Mouse (Mus musculus) limb, embryonic 12.5 days (tissue): ENCODE results near the gene Dcun1d1. TPM values are rescaled to one million over a fixed set of nuclear protein-coding genes. Genes with fewer than 3 reads are reported as not detected.

Experiments
- ATAC-seq: fragments of 200-750 bp; cut with Nextera tagmentation; 2 replicates; pipeline ENCODE4 v1.8.0; 2017; ENCODE audit warnings: low read depth, moderate TSS enrichment; ENCODE audit not compliant: insufficient number of reproducible peaks, insufficient read depth, low FRiP score, low TSS enrichment
- H3K27ac ChIP-seq: fragments of 300-500 bp; sonication (generic); 2 replicates; pipeline ENCODE4 v1.5.1; 2016; ENCODE audit warnings: mild to moderate bottlenecking, moderate library complexity
- H3K27me3 ChIP-seq: fragments of 300-500 bp; sonication (generic); 2 replicates; pipeline ENCODE4 v1.6.1; 2016; ENCODE audit warnings: mild to moderate bottlenecking, moderate library complexity
- H3K36me3 ChIP-seq: fragments of 300-500 bp; sonication (generic); 2 replicates; pipeline ENCODE4 v1.6.1; 2016; ENCODE audit warnings: mild to moderate bottlenecking, moderate library complexity
- H3K4me1 ChIP-seq: fragments of 300-500 bp; sonication (generic); replicated peaks from 2 replicates; pipeline ENCODE4 v1.6.1; 2016
- H3K4me2 ChIP-seq: fragments of 300-500 bp; sonication (generic); 2 replicates; pipeline ENCODE4 v1.6.1; 2016; ENCODE audit warnings: mild to moderate bottlenecking, moderate library complexity
- H3K4me3 ChIP-seq: fragments of 300-500 bp; sonication (generic); replicated peaks from 2 replicates; pipeline ENCODE4 v1.5.1; 2016; ENCODE audit warnings: mild to moderate bottlenecking
- H3K9ac ChIP-seq: fragments of 300-500 bp; sonication (generic); replicated peaks from 2 replicates; pipeline ENCODE4 v1.6.1; 2016; ENCODE audit warnings: mild to moderate bottlenecking, moderate library complexity
- H3K9me3 ChIP-seq: fragments of 300-500 bp; sonication (generic); 2 replicates; pipeline ENCODE4 v1.6.1; 2016; ENCODE audit warnings: mild to moderate bottlenecking, moderate library complexity
- WGBS: fragments of 180-500 bp; shearing (Covaris S2); methylation state at CpG from one replicate; pipeline ENCODE4 v1.1.7; 2016; 5-methylcytosine and 5-hydroxymethylcytosine counted together
- polyA plus RNA-seq: library from polyadenylated mRNA; unstranded; fragments of >200 nt; fragmentation: Nextera tagmentation; extraction: Ambion mirVana; gene quantifications from 2 replicates; pipeline ENCODE4 v1.2.1, GENCODE M21; 2016

Gene Dcun1d1
- polyA plus RNA-seq: 99.3 and 112 TPM in 2 replicates

GRCm38 (mm10) chr3:35937345-35937744 lies at the start of gene Dcun1d1:
Gene Dcun1d1 (minus strand): TSS chr3:35937445.
- Histone ChIP-seq H3K27me3 (no peaks in the 10 kb centered on the region), H3K9ac (no peak within 1 kb of the TSS), H3K4me3 (no peak within 1 kb of the TSS), H3K4me2 (no peak within 1 kb of the TSS), H3K4me1 (peaks cover 7% of the 10 kb centered on the region), H3K27ac (no peak within 1 kb of the TSS), H3K36me3 (peaks cover 20% of the 10 kb centered on the region; the same call in 1 of the 2 replicates), H3K9me3 (no peaks in the 10 kb centered on the region)
- WGBS: 95% methylated on average over 6 of the region's 6 CpGs
- ATAC-seq: no peak

- no peak overlapping the region for H3K27ac ChIP-seq
- no peaks in the 10 kb centered on the region for H3K9me3 ChIP-seq
- H3K9ac ChIP-seq: no peak overlapping the region
- no peak for ATAC-seq
- WGBS: 92% methylated on average over 6 of the region's 6 CpGs
- no peak overlapping the region for H3K4me2 ChIP-seq
- H3K4me3 ChIP-seq: no peak overlapping the region
- no peaks in the 10 kb centered on the region for H3K4me1 ChIP-seq
- H3K36me3 ChIP-seq: peaks cover 81% of the 10 kb centered on the region
- H3K27me3 ChIP-seq: no peaks in the 10 kb centered on the region
These were observed 49.0 kb upstream of the Dcun1d1 start for GRCm38 (mm10) chr3:35986266-35986665.

- no peak overlapping the region for H3K9ac ChIP-seq
- no peak overlapping the region for H3K4me2 ChIP-seq
- no peaks in the 10 kb centered on the region for H3K27me3 ChIP-seq
- H3K4me1 ChIP-seq: no peaks in the 10 kb centered on the region
- 0 out of 2 replicates have a peak, but pooled peaks have one; percentile 3 for ATAC-seq
- peaks cover 70% of the 10 kb centered on the region for H3K36me3 ChIP-seq
- no peak overlapping the region for H3K4me3 ChIP-seq
- H3K27ac ChIP-seq: no peak overlapping the region
- whole genome bisulfite sequencing: 78% methylated on average over 7 of the region's 7 CpGs
- no peaks in the 10 kb centered on the region for H3K9me3 ChIP-seq
These were observed 36.3 kb upstream of the Dcun1d1 start for GRCm38 (mm10) chr3:35973551-35973950.

- Histone ChIP-seq H3K27ac (no peak overlapping the region), H3K9ac (no peak overlapping the region), H3K9me3 (no peaks in the 10 kb centered on the region), H3K36me3 (peaks cover 69% of the 10 kb centered on the region), H3K27me3 (no peaks in the 10 kb centered on the region), H3K4me2 (no peak overlapping the region), H3K4me3 (no peak overlapping the region), H3K4me1 (no peaks in the 10 kb centered on the region)
- ATAC-seq: no peak
- 85% methylated on average over 4 of the region's 4 CpGs for WGBS
These were observed 35.7 kb upstream of the Dcun1d1 start for GRCm38 (mm10) chr3:35972985-35973384.

- ATAC-seq: no peak
- H3K9ac ChIP-seq: no peak overlapping the region
- no peaks in the 10 kb centered on the region for H3K4me1 ChIP-seq
- H3K36me3 ChIP-seq: peaks cover 62% of the 10 kb centered on the region
- no peak overlapping the region for H3K4me2 ChIP-seq
- no peak overlapping the region for H3K4me3 ChIP-seq
- no peak overlapping the region for H3K27ac ChIP-seq
- H3K27me3 ChIP-seq: no peaks in the 10 kb centered on the region
- WGBS: 94% methylated on average over 12 of the region's 12 CpGs
- no peaks in the 10 kb centered on the region for H3K9me3 ChIP-seq
These were observed 33.9 kb upstream of the Dcun1d1 start for GRCm38 (mm10) chr3:35971149-35971548.

GRCm38 (mm10) chr3:35970441-35970840 lies 33.2 kb upstream of the Dcun1d1 start:
- 80% methylated on average over 4 of the region's 4 CpGs for WGBS
- Histone ChIP-seq H3K27ac (no peak overlapping the region), H3K4me2 (no peak overlapping the region), H3K27me3 (no peaks in the 10 kb centered on the region), H3K36me3 (peaks cover 55% of the 10 kb centered on the region), H3K4me1 (no peaks in the 10 kb centered on the region), H3K9me3 (no peaks in the 10 kb centered on the region), H3K4me3 (no peak overlapping the region), H3K9ac (no peak overlapping the region)
- no peak for ATAC-seq

- Histone ChIP-seq H3K4me3 (no peak overlapping the region), H3K4me2 (no peak overlapping the region), H3K9ac (no peak overlapping the region), H3K27ac (no peak overlapping the region), H3K9me3 (no peaks in the 10 kb centered on the region), H3K27me3 (no peaks in the 10 kb centered on the region), H3K4me1 (no peaks in the 10 kb centered on the region), H3K36me3 (peaks cover 49% of the 10 kb centered on the region)
- no peak for ATAC-seq
- WGBS: 88% methylated on average over 8 of the region's 8 CpGs
These were observed 30.2 kb upstream of the Dcun1d1 start for GRCm38 (mm10) chr3:35967366-35967921.

GRCm38 (mm10) chr3:35966493-35966892 lies 29.2 kb upstream of the Dcun1d1 start:
- peaks cover 47% of the 10 kb centered on the region for H3K36me3 ChIP-seq

GRCm38 (mm10) chr3:35964928-35965327 lies 27.7 kb upstream of the Dcun1d1 start:
- Histone ChIP-seq H3K9ac (no peak overlapping the region), H3K36me3 (peaks cover 50% of the 10 kb centered on the region), H3K4me3 (no peak overlapping the region), H3K9me3 (no peaks in the 10 kb centered on the region), H3K27ac (no peak overlapping the region), H3K4me2 (no peak overlapping the region), H3K27me3 (no peaks in the 10 kb centered on the region), H3K4me1 (no peaks in the 10 kb centered on the region)
- 94% methylated on average over 4 of the region's 4 CpGs for WGBS
- no peak for ATAC-seq

More at GRCm38 (mm10) chr3:35966493-35966892, 29.2 kb upstream of the Dcun1d1 start:
- WGBS: 92% methylated on average over 2 of the region's 2 CpGs
- H3K4me3 ChIP-seq: no peak overlapping the region
- H3K27me3 ChIP-seq: no peaks in the 10 kb centered on the region
- H3K9me3 ChIP-seq: no peaks in the 10 kb centered on the region
- no peak for ATAC-seq
- no peak overlapping the region for H3K4me2 ChIP-seq
- H3K27ac ChIP-seq: no peak overlapping the region
- no peaks in the 10 kb centered on the region for H3K4me1 ChIP-seq
- H3K9ac ChIP-seq: no peak overlapping the region

GRCm38 (mm10) chr3:35963921-35964320 lies 26.7 kb upstream of the Dcun1d1 start:
- Histone ChIP-seq H3K9me3 (no peaks in the 10 kb centered on the region), H3K4me3 (no peak overlapping the region), H3K4me1 (no peaks in the 10 kb centered on the region), H3K9ac (no peak overlapping the region), H3K27ac (no peak overlapping the region), H3K4me2 (no peak overlapping the region), H3K27me3 (no peaks in the 10 kb centered on the region), H3K36me3 (peaks cover 56% of the 10 kb centered on the region)
- no peak for ATAC-seq
- 87% methylated on average over 5 of the region's 5 CpGs for WGBS

- ATAC-seq: no peak
- H3K9ac ChIP-seq: no peak overlapping the region
- peaks cover 60% of the 10 kb centered on the region for H3K36me3 ChIP-seq
- no peak overlapping the region for H3K4me3 ChIP-seq
- no peak overlapping the region for H3K4me2 ChIP-seq
- no peaks in the 10 kb centered on the region for H3K27me3 ChIP-seq
- no peaks in the 10 kb centered on the region for H3K4me1 ChIP-seq
- WGBS: 83% methylated on average over 4 of the region's 4 CpGs
- no peaks in the 10 kb centered on the region for H3K9me3 ChIP-seq
- H3K27ac ChIP-seq: no peak overlapping the region
These were observed 26.2 kb upstream of the Dcun1d1 start for GRCm38 (mm10) chr3:35963401-35963800.

- Histone ChIP-seq H3K36me3 (peaks cover 61% of the 10 kb centered on the region), H3K27ac (no peak overlapping the region), H3K27me3 (no peaks in the 10 kb centered on the region), H3K9ac (no peak overlapping the region), H3K4me1 (no peaks in the 10 kb centered on the region), H3K4me3 (no peak overlapping the region), H3K4me2 (no peak overlapping the region), H3K9me3 (no peaks in the 10 kb centered on the region)
- no peak for ATAC-seq
- WGBS: 94% methylated on average over 5 of the region's 5 CpGs
These were observed 25.7 kb upstream of the Dcun1d1 start for GRCm38 (mm10) chr3:35962967-35963366.
